Mouse (Mus musculus): ENCODE measurements around the gene Ttc24.

DNA sequence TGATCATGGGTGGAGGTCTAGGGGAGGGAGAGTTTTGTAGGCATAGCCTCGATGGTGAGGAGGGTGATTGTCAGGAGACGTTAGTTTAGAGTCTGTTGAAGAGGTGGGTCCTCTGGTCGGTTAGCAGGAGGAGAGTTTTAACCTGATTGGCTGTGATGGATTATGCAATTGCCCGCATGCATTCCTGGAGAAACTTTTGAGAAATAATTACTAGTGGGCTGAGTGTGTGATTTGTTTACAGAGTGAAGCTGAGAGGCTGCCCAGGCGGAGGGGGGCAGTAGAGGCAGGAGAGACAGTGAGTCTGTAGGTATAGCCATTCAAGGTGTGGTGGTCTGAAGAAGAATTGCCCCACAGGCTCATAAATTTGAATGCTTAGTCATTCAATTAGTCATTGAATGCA, 44.6 kb downstream of the Ttc24 start:
- TF ChIP-seq CTCF (IDR thresholded peaks at IDR 0.05; ENCODE audit: low read depth) (no peak), EP300 (IDR thresholded peaks at IDR 0.05; ENCODE audit: low read depth) (no peak)
